Mouse (Mus musculus): ENCODE results near the gene Cnnm2. TPM values are rescaled to one million over a fixed set of nuclear protein-coding genes. Genes with fewer than 3 reads are reported as not detected.

The Cnnm2 gene
- polyA plus RNA-seq, 1 experiment from 2014 or later, result 3.8 TPM

DNA sequence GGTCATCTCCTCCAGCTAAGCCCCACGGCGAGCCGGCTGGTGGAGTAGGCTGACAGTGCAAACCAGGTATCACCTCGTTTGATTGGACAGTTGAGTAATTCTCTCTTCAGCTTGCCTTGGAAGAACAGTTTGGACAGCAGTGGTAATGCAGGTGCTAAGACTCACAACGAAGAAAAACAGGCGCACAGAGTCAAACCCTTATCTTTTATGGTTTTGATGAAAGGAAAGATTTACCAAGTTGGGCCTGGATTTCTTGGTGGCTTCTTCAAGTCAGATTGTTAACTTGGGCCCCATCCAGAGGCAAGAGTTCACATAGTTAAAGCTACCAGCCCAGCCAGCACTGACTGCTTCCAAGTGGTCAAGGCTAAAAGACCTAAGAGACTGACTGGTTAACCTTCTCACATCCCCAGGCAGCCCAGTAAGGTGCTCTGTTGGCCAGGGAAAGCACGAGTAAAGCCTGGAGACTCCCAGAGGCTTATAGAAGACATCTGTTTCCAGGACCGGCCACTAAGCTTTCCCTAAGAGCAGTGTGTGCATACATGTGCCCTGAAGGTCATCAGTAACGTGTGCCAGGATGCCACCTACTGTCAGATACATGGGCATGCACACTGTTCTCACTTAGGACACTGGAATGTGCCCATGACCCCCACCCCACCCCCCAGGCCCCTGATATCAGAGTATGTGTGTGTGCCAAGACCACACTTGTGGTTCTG lies 96.0 kb downstream of the Cnnm2 start:
- Histone ChIP-seq H3K36me3 (replicated peaks; ENCODE audit: control insufficient read depth, insufficient read depth, low read depth, low read length) (no peaks in the 10 kb centered on the region; the same call in 1 of the 2 replicates), H3K27ac (replicated peaks; ENCODE audit: low read depth, low read length) (no peak overlapping the region), H3K9ac (replicated peaks; ENCODE audit: low read length) (no peak overlapping the region), H3K4me2 (ENCODE audit: low read depth, low read length) (no peak overlapping the region), H3K27me3 (ENCODE audit: control insufficient read depth, insufficient read depth, low read length) (no peaks in the 10 kb centered on the region), H3K4me3 (ENCODE audit: low read depth, low read length) (no peak overlapping the region), H3K4me1 (ENCODE audit: control insufficient read depth, insufficient read depth, low read length) (no peaks in the 10 kb centered on the region), H3K9me3 (replicated peaks; ENCODE audit: control insufficient read depth, low read length) (no peaks in the 10 kb centered on the region)
- peak; percentile 34; the same call in 1 of the 2 replicates for ATAC-seq (replicated peaks; ENCODE audit: insufficient number of reproducible peaks, low FRiP score, low TSS enrichment, low read depth)
- DNase-seq (ENCODE audit: low spot score), result peak; percentile 41
- WGBS, result 63% methylated on average over 9 of the region's 9 CpGs

DNA sequence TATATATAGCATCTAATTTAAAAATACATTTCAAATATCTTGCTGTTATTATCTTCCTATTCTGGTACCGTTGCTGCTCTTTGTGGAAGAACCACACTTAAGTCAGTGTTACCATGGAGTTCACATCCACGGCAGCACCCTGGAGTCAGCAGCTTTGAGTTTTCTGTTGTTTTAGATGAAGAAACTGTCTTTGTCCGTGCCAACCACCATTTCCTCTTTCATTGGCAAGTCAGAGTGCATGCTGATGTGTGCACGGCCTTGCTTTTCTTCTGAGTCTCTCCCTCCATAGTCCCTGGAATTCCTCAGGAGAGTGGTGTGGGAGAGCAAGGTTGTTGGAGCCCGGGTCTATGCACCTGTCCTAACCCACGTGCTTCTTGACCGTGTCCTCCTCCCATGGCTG lies 96.8 kb downstream of the Cnnm2 start:
- Histone ChIP-seq H3K4me1 (ENCODE audit: control insufficient read depth, insufficient read depth, low read length) (no peaks in the 10 kb centered on the region), H3K27me3 (ENCODE audit: control insufficient read depth, insufficient read depth, low read length) (no peaks in the 10 kb centered on the region), H3K4me3 (ENCODE audit: low read depth, low read length) (no peak overlapping the region), H3K36me3 (replicated peaks; ENCODE audit: control insufficient read depth, insufficient read depth, low read depth, low read length) (no peaks in the 10 kb centered on the region; the same call in 1 of the 2 replicates), H3K9me3 (replicated peaks; ENCODE audit: control insufficient read depth, low read length) (no peaks in the 10 kb centered on the region), H3K27ac (replicated peaks; ENCODE audit: low read depth, low read length) (no peak overlapping the region), H3K4me2 (ENCODE audit: low read depth, low read length) (no peak overlapping the region), H3K9ac (replicated peaks; ENCODE audit: low read length) (no peak overlapping the region)
- ATAC-seq (replicated peaks; ENCODE audit: insufficient number of reproducible peaks, low FRiP score, low TSS enrichment, low read depth) (no peak), DNase-seq (ENCODE audit: low spot score) (no peak)
- 88% methylated on average over 7 of the region's 7 CpGs for WGBS

DNA sequence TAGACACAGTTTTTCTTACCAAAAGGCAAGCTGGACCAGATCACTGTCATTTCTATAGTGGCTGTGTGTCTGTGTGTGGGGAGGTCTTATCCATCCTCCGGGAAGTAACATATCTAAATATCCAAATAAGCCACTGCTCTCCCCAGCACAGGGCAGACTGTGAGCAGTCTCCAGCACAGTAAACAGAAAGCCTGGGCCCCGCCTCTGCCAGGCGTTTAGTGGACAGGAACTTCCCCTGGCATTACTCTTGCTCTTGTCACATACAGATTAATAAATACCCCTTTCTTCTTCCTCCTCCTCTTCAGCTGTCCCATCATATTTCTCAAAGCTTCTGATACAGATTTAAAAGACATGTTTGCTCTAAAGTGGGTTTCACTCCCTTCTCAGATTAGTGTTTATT lies 101.2 kb downstream of the Cnnm2 start:
- H3K4me2 ChIP-seq (ENCODE audit: low read depth, low read length), result no peak overlapping the region
- DNase-seq (ENCODE audit: low spot score), result no peak
- no peak overlapping the region for H3K4me3 ChIP-seq (ENCODE audit: low read depth, low read length)
- H3K27ac ChIP-seq (replicated peaks; ENCODE audit: low read depth, low read length), result no peak overlapping the region
- no peaks in the 10 kb centered on the region; the same call in 1 of the 2 replicates for H3K36me3 ChIP-seq (replicated peaks; ENCODE audit: control insufficient read depth, insufficient read depth, low read depth, low read length)
- no peaks in the 10 kb centered on the region for H3K27me3 ChIP-seq (ENCODE audit: control insufficient read depth, insufficient read depth, low read length)
- no peak for ATAC-seq (replicated peaks; ENCODE audit: insufficient number of reproducible peaks, low FRiP score, low TSS enrichment, low read depth)
- WGBS, result 73% methylated on average over 3 of the region's 3 CpGs
- no peaks in the 10 kb centered on the region for H3K4me1 ChIP-seq (ENCODE audit: control insufficient read depth, insufficient read depth, low read length)
- no peaks in the 10 kb centered on the region for H3K9me3 ChIP-seq (replicated peaks; ENCODE audit: control insufficient read depth, low read length)
- H3K9ac ChIP-seq (replicated peaks; ENCODE audit: low read length), result no peak overlapping the region

DNA sequence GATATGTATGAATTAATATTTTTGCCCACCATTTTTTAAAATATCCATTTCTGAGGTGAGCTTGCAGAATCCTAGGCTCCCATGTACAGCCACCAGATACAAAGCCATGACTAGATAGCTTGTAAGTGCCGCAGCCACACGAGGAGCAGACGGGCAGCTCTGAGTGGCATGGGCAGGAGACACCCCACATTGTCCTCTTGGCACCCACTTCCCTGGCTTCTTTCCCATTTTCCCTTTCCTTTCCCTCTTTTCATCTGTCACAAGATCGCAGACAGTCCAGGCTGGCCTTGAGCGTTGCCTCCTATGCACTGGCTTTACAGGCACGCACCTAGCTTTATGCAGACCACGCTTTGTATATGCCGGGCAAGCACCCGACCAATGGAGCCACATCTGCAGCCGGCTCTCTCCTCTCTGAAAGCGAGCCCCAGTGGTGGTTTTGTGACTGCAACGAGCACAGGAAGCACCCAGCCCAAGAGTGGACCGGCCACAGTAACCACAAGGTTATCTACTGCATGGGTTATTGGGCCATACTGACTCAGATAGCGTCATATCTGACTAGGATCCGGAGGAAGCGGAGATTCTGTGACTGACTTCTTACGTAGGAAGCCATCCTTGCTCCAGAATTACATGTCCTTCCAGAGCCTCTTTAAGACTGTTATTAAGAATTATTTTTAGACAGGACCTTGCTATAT lies 102.0 kb downstream of the Cnnm2 start:
- Histone ChIP-seq H3K4me2 (ENCODE audit: low read depth, low read length) (no peak overlapping the region), H3K9ac (replicated peaks; ENCODE audit: low read length) (no peak overlapping the region), H3K4me3 (ENCODE audit: low read depth, low read length) (no peak overlapping the region), H3K4me1 (ENCODE audit: control insufficient read depth, insufficient read depth, low read length) (no peaks in the 10 kb centered on the region), H3K9me3 (replicated peaks; ENCODE audit: control insufficient read depth, low read length) (no peaks in the 10 kb centered on the region), H3K27me3 (ENCODE audit: control insufficient read depth, insufficient read depth, low read length) (no peaks in the 10 kb centered on the region), H3K27ac (replicated peaks; ENCODE audit: low read depth, low read length) (no peak overlapping the region), H3K36me3 (replicated peaks; ENCODE audit: control insufficient read depth, insufficient read depth, low read depth, low read length) (no peaks in the 10 kb centered on the region)
- WGBS, result 87% methylated on average over 17 of the region's 17 CpGs
- DNase-seq (ENCODE audit: low spot score) (no peak), ATAC-seq (replicated peaks; ENCODE audit: insufficient number of reproducible peaks, low FRiP score, low TSS enrichment, low read depth) (no peak)

DNA sequence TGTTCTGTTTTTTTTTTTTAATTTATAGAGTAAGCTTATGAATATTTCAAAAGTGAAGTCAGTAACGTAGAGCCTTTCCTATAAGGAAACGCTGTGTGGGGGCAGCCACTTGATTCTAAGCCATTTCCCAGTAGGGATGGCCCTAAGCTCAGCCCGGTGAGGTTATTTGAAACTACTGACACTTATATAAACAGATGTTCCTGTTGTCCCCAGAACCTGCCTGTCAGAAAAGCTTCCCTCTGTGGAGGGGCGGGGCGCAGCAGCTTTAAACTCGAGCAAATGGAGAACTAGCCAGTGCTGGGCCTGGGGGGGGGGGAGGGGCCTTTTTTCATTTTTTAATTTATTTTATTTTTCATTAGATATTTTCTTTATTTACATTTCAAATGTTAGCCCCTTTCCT lies 102.7 kb downstream of the Cnnm2 start:
- no peaks in the 10 kb centered on the region for H3K36me3 ChIP-seq (replicated peaks; ENCODE audit: control insufficient read depth, insufficient read depth, low read depth, low read length)
- ATAC-seq (replicated peaks; ENCODE audit: insufficient number of reproducible peaks, low FRiP score, low TSS enrichment, low read depth) (no peak), DNase-seq (ENCODE audit: low spot score) (no peak)
- no peaks in the 10 kb centered on the region for H3K27me3 ChIP-seq (ENCODE audit: control insufficient read depth, insufficient read depth, low read length)
- H3K4me3 ChIP-seq (ENCODE audit: low read depth, low read length), result no peak overlapping the region
- H3K27ac ChIP-seq (replicated peaks; ENCODE audit: low read depth, low read length), result no peak overlapping the region
- no peak overlapping the region for H3K9ac ChIP-seq (replicated peaks; ENCODE audit: low read length)
- H3K4me1 ChIP-seq (ENCODE audit: control insufficient read depth, insufficient read depth, low read length), result no peaks in the 10 kb centered on the region
- no peak overlapping the region for H3K4me2 ChIP-seq (ENCODE audit: low read depth, low read length)
- WGBS, result 51% methylated on average over 6 of the region's 6 CpGs
- H3K9me3 ChIP-seq (replicated peaks; ENCODE audit: control insufficient read depth, low read length), result no peaks in the 10 kb centered on the region

GRCm38 (mm10) chr19:46864731-46865331 lies 103.4 kb downstream of the Cnnm2 start:
- H3K36me3 ChIP-seq (replicated peaks; ENCODE audit: control insufficient read depth, insufficient read depth, low read depth, low read length), result no peaks in the 10 kb centered on the region
- ATAC-seq (replicated peaks; ENCODE audit: insufficient number of reproducible peaks, low FRiP score, low TSS enrichment, low read depth) (no peak), DNase-seq (ENCODE audit: low spot score) (no peak)
- no peaks in the 10 kb centered on the region for H3K27me3 ChIP-seq (ENCODE audit: control insufficient read depth, insufficient read depth, low read length)
- no peak overlapping the region for H3K27ac ChIP-seq (replicated peaks; ENCODE audit: low read depth, low read length)
- H3K4me1 ChIP-seq (ENCODE audit: control insufficient read depth, insufficient read depth, low read length), result no peaks in the 10 kb centered on the region
- H3K4me2 ChIP-seq (ENCODE audit: low read depth, low read length), result no peak overlapping the region
- 65% methylated on average over 6 of the region's 6 CpGs for WGBS
- no peak overlapping the region for H3K4me3 ChIP-seq (ENCODE audit: low read depth, low read length)
- H3K9ac ChIP-seq (replicated peaks; ENCODE audit: low read length), result no peak overlapping the region
- H3K9me3 ChIP-seq (replicated peaks; ENCODE audit: control insufficient read depth, low read length), result no peaks in the 10 kb centered on the region

- no peaks in the 10 kb centered on the region for H3K4me1 ChIP-seq (ENCODE audit: control insufficient read depth, insufficient read depth, low read length)
- DNase-seq (ENCODE audit: low spot score) (no peak), ATAC-seq (replicated peaks; ENCODE audit: insufficient number of reproducible peaks, low FRiP score, low TSS enrichment, low read depth) (no peak)
- WGBS, result 92% methylated on average over 4 of the region's 4 CpGs
- H3K27ac ChIP-seq (replicated peaks; ENCODE audit: low read depth, low read length), result no peak overlapping the region
- no peaks in the 10 kb centered on the region for H3K9me3 ChIP-seq (replicated peaks; ENCODE audit: control insufficient read depth, low read length)
- no peak overlapping the region for H3K4me2 ChIP-seq (ENCODE audit: low read depth, low read length)
- H3K36me3 ChIP-seq (replicated peaks; ENCODE audit: control insufficient read depth, insufficient read depth, low read depth, low read length), result no peaks in the 10 kb centered on the region
- H3K9ac ChIP-seq (replicated peaks; ENCODE audit: low read length), result no peak overlapping the region
- H3K27me3 ChIP-seq (ENCODE audit: control insufficient read depth, insufficient read depth, low read length), result no peaks in the 10 kb centered on the region
- no peak overlapping the region for H3K4me3 ChIP-seq (ENCODE audit: low read depth, low read length)
Observed at GRCm38 (mm10) chr19:46865381-46865780, 104.0 kb downstream of the Cnnm2 start.

GRCm38 (mm10) chr19:46869049-46869448 lies 107.7 kb downstream of the Cnnm2 start:
- ATAC-seq (replicated peaks; ENCODE audit: insufficient number of reproducible peaks, low FRiP score, low TSS enrichment, low read depth), result no peak; the same call in 1 of the 2 replicates
- H3K4me1 ChIP-seq (ENCODE audit: control insufficient read depth, insufficient read depth, low read length), result no peaks in the 10 kb centered on the region
- DNase-seq (ENCODE audit: low spot score), result no peak
- H3K36me3 ChIP-seq (replicated peaks; ENCODE audit: control insufficient read depth, insufficient read depth, low read depth, low read length), result no peaks in the 10 kb centered on the region
- no peak overlapping the region for H3K4me2 ChIP-seq (ENCODE audit: low read depth, low read length)
- no peak overlapping the region for H3K9ac ChIP-seq (replicated peaks; ENCODE audit: low read length)
- no peak overlapping the region for H3K27ac ChIP-seq (replicated peaks; ENCODE audit: low read depth, low read length)
- no peak overlapping the region for H3K4me3 ChIP-seq (ENCODE audit: low read depth, low read length)
- no peaks in the 10 kb centered on the region for H3K27me3 ChIP-seq (ENCODE audit: control insufficient read depth, insufficient read depth, low read length)
- no peaks in the 10 kb centered on the region for H3K9me3 ChIP-seq (replicated peaks; ENCODE audit: control insufficient read depth, low read length)
- 56% methylated on average over 11 of the region's 11 CpGs for WGBS

Data from embryonic facial prominence, embryonic 11.5 days (tissue).